Mouse (Mus musculus) testis, adult 2 months (tissue): ENCODE results near the gene Axl. TPM values are rescaled to one million over a fixed set of nuclear protein-coding genes. Genes with fewer than 3 reads are reported as not detected.
A peak's percentile ranks its signal among the peaks of the same experiment; 100 is the strongest.

Experiments
- H3K27ac ChIP-seq: fragments of 200-500 bp; 2 replicates; pipeline ENCODE4 v1.5.1; 2012; ENCODE audit warnings: low read depth, low read length; ENCODE audit not compliant: control insufficient read depth, insufficient read depth
- H3K27me3 ChIP-seq: fragments of 200-500 bp; 2 replicates; pipeline ENCODE4 v1.6.1; 2012; ENCODE audit warnings: mild to moderate bottlenecking, low read length, moderate library complexity; ENCODE audit not compliant: control insufficient read depth, insufficient read depth
- H3K36me3 ChIP-seq: fragments of 200-500 bp; 2 replicates; pipeline ENCODE4 v1.6.1; 2012; ENCODE audit warnings: mild to moderate bottlenecking, low read length; ENCODE audit not compliant: control insufficient read depth, insufficient read depth
- H3K4me1 ChIP-seq: fragments of 200-500 bp; 2 replicates; pipeline ENCODE4 v1.6.1; 2012; ENCODE audit warnings: low read length; ENCODE audit not compliant: control insufficient read depth, insufficient read depth
- H3K4me3 ChIP-seq: fragments of 200-500 bp; 2 replicates; pipeline ENCODE4 v1.5.1; 2012; ENCODE audit warnings: low read depth, mild to moderate bottlenecking, low read length, moderate library complexity, mixed read lengths; ENCODE audit not compliant: control insufficient read depth
- CTCF ChIP-seq: fragments of 200-500 bp; IDR thresholded peaks from 2 replicates; pipeline ENCODE4 v1.5.1; 2012; ENCODE audit warnings: low read depth, mild to moderate bottlenecking, inconsistent platforms, low read length, moderate library complexity; ENCODE audit not compliant: control insufficient read depth, insufficient read depth, insufficient replicate concordance
- POLR2A ChIP-seq: fragments of 200-500 bp; IDR thresholded peaks from 2 replicates; pipeline ENCODE4 v1.6.1; 2012; ENCODE audit warnings: low read depth, mild to moderate bottlenecking, inconsistent platforms, low read length, moderate library complexity; ENCODE audit not compliant: control insufficient read depth
- polyA plus RNA-seq: library from polyadenylated mRNA; depleted of rRNA; stranded (reverse); fragments of >200 nt; gene quantifications from 2 replicates; pipeline ENCODE4 v1.2.3, GENCODE M21; 2012

Gene Axl
- polyA plus RNA-seq, 1 experiment, result 23.7 TPM

DNA sequence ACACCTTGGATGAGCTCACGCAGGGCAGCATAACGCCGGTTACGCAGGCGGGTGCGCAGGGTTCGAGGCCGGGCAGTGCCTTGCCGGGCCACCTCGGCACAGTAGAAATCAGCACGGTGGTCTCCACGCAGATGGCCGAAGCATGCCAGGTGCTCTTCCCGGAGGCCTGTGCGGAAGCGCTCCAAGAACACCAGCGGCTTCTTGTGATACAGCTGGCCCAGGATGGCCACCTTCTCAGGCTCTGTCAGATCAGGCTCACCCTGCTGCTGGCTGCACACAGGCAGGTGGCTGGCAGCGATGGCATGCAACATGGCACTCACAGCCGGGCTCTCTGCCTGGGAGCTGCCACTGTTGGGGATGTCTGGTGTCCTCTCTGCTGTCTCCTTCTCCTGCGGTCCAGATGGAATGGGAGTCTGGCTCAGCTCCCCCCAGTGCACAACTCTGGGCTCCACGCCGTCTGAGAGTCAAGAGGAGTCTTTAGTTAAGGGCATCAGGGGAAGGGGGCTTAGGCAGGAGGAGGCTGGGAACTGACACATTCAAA, 72.7 kb downstream of the Axl start:
- H3K36me3 ChIP-seq, result peaks cover 7% of the 10 kb centered on the region
- TF ChIP-seq CTCF (no peak), POLR2A (no peak)
- H3K27me3 ChIP-seq, result no peaks in the 10 kb centered on the region
- no peak overlapping the region for H3K27ac ChIP-seq
- H3K4me1 ChIP-seq, result peaks cover 5% of the 10 kb centered on the region
- no peak overlapping the region for H3K4me3 ChIP-seq

DNA sequence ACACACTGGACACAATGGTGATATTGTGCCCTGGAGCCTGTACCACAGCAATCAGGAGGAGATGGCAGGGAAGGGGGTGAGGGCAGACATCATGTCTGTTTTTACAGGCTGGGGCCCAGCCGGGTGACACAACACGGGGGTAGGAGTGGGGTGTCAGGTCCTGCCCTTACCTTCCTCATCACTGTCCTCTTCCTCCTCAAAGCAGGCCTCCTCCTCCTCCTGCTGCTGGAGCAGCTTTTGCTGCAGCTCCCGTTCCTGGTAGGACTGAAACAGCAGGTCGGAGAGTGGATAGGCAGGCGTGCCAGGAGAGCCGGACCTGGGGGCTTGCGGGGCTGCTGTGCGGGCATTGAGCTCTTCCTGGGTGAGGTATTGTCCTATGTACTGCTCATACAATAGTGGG, 73.9 kb downstream of the Axl start:
- Histone ChIP-seq H3K27ac (no peak overlapping the region), H3K36me3 (peaks cover 7% of the 10 kb centered on the region), H3K27me3 (no peaks in the 10 kb centered on the region), H3K4me1 (peaks cover 9% of the 10 kb centered on the region), H3K4me3 (no peak overlapping the region)
- TF ChIP-seq CTCF (no peak), POLR2A (no peak)

DNA sequence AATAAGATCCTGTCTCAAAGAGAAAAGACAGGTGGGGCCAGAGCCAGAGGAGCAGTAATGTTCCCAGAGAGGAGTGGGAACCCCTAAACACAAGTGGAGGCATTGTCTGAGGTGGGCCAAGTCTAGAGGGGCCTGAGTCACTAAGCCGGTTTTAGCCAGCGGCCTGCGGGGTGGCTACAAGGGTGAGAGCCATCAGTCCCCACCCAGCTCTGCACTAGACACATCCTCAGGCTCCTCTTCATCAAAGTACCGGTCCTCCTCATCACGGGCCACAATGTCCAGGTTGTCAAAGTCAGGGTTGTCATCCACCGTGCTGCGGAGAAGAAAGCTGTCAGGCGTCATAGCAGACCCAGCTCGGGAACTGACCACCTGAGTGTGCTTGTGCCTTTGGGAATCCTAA, 75.7 kb downstream of the Axl start:
- Histone ChIP-seq H3K4me1 (peaks cover 8% of the 10 kb centered on the region), H3K27ac (no peak overlapping the region), H3K27me3 (no peaks in the 10 kb centered on the region), H3K36me3 (peaks cover 7% of the 10 kb centered on the region), H3K4me3 (no peak overlapping the region)
- TF ChIP-seq CTCF (no peak), POLR2A (no peak)

DNA sequence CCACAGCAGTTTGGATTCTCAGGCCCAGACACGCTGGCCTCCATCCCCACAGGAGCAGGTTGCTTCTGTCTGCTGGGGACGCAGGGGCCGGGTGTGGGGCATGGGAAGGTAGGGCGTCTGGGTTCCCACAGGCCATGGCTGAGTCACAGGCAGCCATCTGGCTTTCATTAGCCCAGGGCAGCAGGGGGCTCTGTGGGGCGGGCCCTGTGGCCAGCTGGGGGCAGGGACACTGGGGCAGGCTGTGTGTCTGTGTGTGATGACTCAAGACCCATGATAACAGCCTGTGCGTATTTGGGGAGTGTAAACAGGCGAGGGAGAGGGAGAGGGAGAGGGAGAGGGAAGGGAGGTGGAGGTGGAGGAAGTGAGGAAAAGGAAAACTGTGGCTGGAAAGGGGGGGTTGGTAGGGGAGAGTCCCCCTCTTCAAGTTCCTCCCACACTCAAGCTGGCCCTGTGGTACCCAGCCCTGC, 76.7 kb downstream of the Axl start:
- peaks cover 11% of the 10 kb centered on the region for H3K4me1 ChIP-seq
- no peaks in the 10 kb centered on the region for H3K27me3 ChIP-seq
- H3K4me3 ChIP-seq, result no peak overlapping the region
- H3K36me3 ChIP-seq, result peaks cover 7% of the 10 kb centered on the region
- no peak overlapping the region for H3K27ac ChIP-seq
- TF ChIP-seq CTCF, result no peak
- TF ChIP-seq POLR2A, result no peak; the same call in 1 of the 2 replicates

DNA sequence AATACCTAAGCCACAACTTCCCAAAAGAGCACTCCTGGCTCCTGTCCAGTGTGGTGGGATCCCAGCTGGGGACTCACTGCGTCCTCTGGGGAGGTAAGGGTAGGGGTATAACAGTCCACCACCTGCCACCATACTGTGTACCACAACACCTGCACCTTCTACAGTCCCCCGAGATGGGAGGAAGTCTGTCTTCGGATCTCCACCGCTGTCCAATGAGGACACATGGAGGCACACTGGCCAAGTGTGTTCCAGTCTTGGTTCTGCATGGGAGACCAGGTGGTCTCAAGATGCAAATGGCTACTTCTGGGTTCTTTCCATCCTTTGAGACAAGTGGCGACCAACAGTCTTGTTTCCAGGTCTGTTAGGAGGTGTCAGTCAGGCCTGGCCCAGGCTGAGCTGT, 77.3 kb downstream of the Axl start:
- peaks cover 7% of the 10 kb centered on the region for H3K36me3 ChIP-seq
- no peak overlapping the region for H3K27ac ChIP-seq
- H3K27me3 ChIP-seq, result no peaks in the 10 kb centered on the region
- H3K4me1 ChIP-seq, result peaks cover 11% of the 10 kb centered on the region
- H3K4me3 ChIP-seq, result no peak overlapping the region
- TF ChIP-seq CTCF, result no peak
- TF ChIP-seq POLR2A, result no peak

DNA sequence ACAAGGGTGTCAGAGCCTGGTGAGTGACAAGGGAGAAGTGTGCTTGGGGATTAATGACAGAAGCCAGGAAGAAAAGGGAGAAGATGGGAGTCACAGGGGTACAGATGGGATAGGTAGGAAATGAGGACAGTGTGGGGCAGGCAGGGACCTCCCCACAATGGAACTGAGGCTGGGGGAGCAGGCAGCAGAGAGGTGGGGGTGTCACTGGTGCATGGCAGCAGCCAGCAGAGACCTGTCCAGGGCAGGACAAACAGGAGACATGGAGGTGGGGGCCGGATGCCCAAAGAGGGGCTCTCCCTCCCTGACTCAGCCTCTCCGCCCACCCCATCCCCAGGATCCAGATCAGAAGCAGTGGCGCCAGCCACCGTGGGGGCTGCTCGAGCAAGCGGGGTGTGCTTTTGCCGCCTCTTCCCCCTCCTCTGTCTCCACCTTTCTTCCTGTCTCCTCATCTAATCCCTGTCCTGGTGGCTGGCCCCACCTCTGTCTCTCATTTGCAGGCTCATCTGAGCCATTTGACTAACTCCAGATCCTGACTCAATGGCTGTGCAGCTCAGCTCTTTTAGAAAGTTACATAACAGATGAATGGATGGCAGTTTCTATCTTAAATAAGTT, 77.9 kb downstream of the Axl start:
- Histone ChIP-seq H3K27me3 (no peaks in the 10 kb centered on the region), H3K36me3 (peaks cover 4% of the 10 kb centered on the region), H3K27ac (no peak overlapping the region), H3K4me3 (no peak overlapping the region), H3K4me1 (peaks cover 14% of the 10 kb centered on the region)
- no peak for TF ChIP-seq POLR2A
- TF ChIP-seq CTCF, result no peak

DNA sequence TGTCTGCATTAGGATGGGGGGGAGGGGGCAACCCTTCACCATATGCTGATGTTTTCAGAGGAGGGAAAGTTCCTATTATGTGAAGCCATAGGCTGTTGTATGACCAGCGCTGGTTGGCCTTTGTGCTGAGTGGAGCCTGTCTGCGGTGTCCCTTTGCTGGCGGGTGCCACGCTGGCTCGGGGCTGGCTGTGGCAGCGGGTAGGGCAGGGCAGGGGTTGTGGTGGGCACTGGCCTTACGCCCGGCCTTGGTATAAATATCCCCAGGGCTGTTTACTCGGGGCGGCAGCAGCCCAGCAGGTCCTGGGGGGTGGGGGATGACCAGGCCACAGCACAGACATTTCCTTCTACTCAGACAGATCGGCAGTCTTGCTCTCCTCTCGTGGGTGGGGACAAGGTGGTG, 78.5 kb downstream of the Axl start:
- peaks cover under 1% of the 10 kb centered on the region for H3K36me3 ChIP-seq
- peak overlapping the region; percentile 27 for H3K27ac ChIP-seq
- no peak overlapping the region for H3K4me3 ChIP-seq
- TF ChIP-seq POLR2A (no peak), CTCF (no peak)
- peaks cover 18% of the 10 kb centered on the region for H3K4me1 ChIP-seq
- H3K27me3 ChIP-seq, result no peaks in the 10 kb centered on the region
